Mouse (Mus musculus): ENCODE results near the gene Tdpoz4. TPM values are rescaled to one million over a fixed set of nuclear protein-coding genes. Genes with fewer than 3 reads are reported as not detected.
"Not testable (repeated sequence)": the region's sequence is repeated elsewhere in the genome, so short reads cannot be mapped to it uniquely, and the experiment has no call there.

Tdpoz4 gene
- polyA plus RNA-seq (2012; rRNA removed) (not detected in 2 replicates), polyA plus RNA-seq (2014; fragmentation: Nextera tagmentation; extraction: Ambion mirVana) (not detected in 2 replicates)

- not testable (repeated sequence) for ATAC-seq (ENCODE audit: insufficient read depth); H3K9me3 ChIP-seq (ENCODE audit: control insufficient read depth, low read length); H3K4me3 ChIP-seq (ENCODE audit: insufficient read depth in 1 of 2, low read depth in 2 of 2, low read length in 2 of 2); DNase-seq (ENCODE audit: low read depth in 3 of 3, low spot score in 3 of 3); H3K4me2 ChIP-seq (ENCODE audit: low read depth); H3K36me3 ChIP-seq (replicated peaks; ENCODE audit: control insufficient read depth, insufficient read depth, low read depth); H3K27me3 ChIP-seq (ENCODE audit: control insufficient read depth, insufficient read depth, low read length); H3K27ac ChIP-seq; H3K9ac ChIP-seq (replicated peaks); H3K4me1 ChIP-seq (replicated peaks; ENCODE audit: control insufficient read depth in 2 of 2, insufficient read depth in 2 of 2, low read length in 1 of 2)
Measured at GRCm38 (mm10) chr3:93796098-93796497, at the start of gene Tdpoz4. TSS of gene Tdpoz4 (plus strand) at chr3:93796398.

DNA sequence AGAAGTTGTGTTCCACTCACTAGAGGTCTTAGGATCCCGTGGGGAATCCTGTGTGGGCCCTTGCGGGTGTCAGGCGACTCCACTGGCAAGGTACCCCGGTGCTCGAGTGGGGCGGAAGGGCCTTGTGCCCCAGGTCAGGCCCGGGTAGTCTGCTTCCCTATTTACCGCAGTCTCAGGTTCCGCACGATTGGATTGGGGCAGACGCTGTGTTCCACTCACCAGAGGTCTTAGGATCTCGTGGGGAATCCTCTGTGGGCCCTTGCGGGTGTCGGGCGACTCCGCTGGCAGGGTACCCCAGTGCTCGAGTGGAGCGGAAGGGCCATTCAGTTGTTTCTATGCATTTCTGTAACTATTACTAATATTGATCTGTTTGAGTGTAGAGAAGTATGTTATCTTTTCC lies 42.2 kb upstream of the Tdpoz4 start:
- H3K9ac ChIP-seq (replicated peaks); H3K4me2 ChIP-seq (ENCODE audit: low read depth); H3K27me3 ChIP-seq (ENCODE audit: control insufficient read depth, insufficient read depth, low read length); H3K4me3 ChIP-seq (ENCODE audit: insufficient read depth in 1 of 2, low read depth in 2 of 2, low read length in 2 of 2); DNase-seq (ENCODE audit: low read depth in 3 of 3, low spot score in 3 of 3); ATAC-seq (ENCODE audit: insufficient read depth); H3K36me3 ChIP-seq (replicated peaks; ENCODE audit: control insufficient read depth, insufficient read depth, low read depth); H3K27ac ChIP-seq; H3K9me3 ChIP-seq (ENCODE audit: control insufficient read depth, low read length); H3K4me1 ChIP-seq (replicated peaks; ENCODE audit: control insufficient read depth in 2 of 2, insufficient read depth in 2 of 2, low read length in 1 of 2): not testable (repeated sequence)
- 72% methylated on average over 18 of the region's 18 CpGs for WGBS (ENCODE audit: insufficient replicate concordance)

GRCm38 (mm10) chr3:93772700-93773099 lies 23.5 kb upstream of the Tdpoz4 start, which contains the start of gene Gm5773:
TSS of gene Gm5773 (plus strand) at chr3:93773000.
- H3K9me3 ChIP-seq (ENCODE audit: control insufficient read depth, low read length); H3K4me1 ChIP-seq (replicated peaks; ENCODE audit: control insufficient read depth in 2 of 2, insufficient read depth in 2 of 2, low read length in 1 of 2); H3K4me2 ChIP-seq (ENCODE audit: low read depth); H3K4me3 ChIP-seq (ENCODE audit: insufficient read depth in 1 of 2, low read depth in 2 of 2, low read length in 2 of 2); H3K27ac ChIP-seq; ATAC-seq (ENCODE audit: insufficient read depth); H3K9ac ChIP-seq (replicated peaks); DNase-seq (ENCODE audit: low read depth in 3 of 3, low spot score in 3 of 3); H3K36me3 ChIP-seq (replicated peaks; ENCODE audit: control insufficient read depth, insufficient read depth, low read depth); H3K27me3 ChIP-seq (ENCODE audit: control insufficient read depth, insufficient read depth, low read length): not testable (repeated sequence)
- WGBS (ENCODE audit: insufficient replicate concordance) = 46% methylated on average over 1 of the region's 1 CpGs

DNA sequence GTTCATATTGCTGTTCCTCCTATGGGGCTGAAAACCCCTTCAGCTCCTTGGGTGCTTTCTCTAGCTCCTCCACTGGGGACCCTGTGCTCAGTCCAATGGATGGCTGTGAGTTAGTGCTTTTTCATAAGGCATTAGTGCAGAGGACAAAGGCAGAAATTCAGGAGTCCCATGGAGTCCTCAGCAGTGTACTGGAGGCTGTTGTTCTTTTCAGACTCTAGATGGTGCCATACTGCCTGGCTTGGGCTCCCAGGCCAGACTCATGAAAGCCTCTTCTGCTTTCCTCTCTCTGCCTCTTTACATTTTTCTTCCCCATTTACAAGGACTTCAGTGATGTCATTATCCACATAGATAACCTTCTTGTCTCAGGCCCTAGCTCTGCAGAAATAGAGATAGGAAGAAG lies 17.1 kb downstream of the Tdpoz4 start:
- not testable (repeated sequence) for H3K27me3 ChIP-seq (ENCODE audit: control insufficient read depth, insufficient read depth, low read length); ATAC-seq (ENCODE audit: insufficient read depth); H3K36me3 ChIP-seq (replicated peaks; ENCODE audit: control insufficient read depth, insufficient read depth, low read depth); H3K4me1 ChIP-seq (replicated peaks; ENCODE audit: control insufficient read depth in 2 of 2, insufficient read depth in 2 of 2, low read length in 1 of 2); H3K4me3 ChIP-seq (ENCODE audit: insufficient read depth in 1 of 2, low read depth in 2 of 2, low read length in 2 of 2); H3K9me3 ChIP-seq (ENCODE audit: control insufficient read depth, low read length); DNase-seq (ENCODE audit: low read depth in 3 of 3, low spot score in 3 of 3); H3K9ac ChIP-seq (replicated peaks); H3K4me2 ChIP-seq (ENCODE audit: low read depth); H3K27ac ChIP-seq

DNA sequence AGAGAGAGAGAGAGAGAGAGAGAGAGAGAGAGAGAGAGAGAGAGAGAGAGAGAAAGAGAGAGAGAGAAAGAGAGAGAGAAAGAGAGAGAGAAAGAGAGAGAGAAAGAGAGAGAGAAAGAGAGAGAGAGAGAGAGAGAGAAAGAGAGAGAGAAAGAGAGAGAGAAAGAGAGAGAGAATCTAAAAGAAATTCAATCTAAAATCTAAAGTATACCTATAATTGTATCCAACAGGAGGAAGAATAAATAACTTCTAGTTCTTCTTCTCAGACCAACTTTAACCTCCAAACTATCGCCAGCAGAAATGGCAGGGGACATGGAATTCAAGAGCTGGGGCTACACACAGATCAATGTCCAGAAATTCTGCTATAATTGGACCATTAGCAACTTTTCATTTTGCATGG lies 29.5 kb downstream of the Tdpoz4 start, which contains the start of gene Tdpoz3:
Tdpoz3 (plus strand) TSS at position 301 of the 400 bp plus-strand sequence.
- H3K4me1 ChIP-seq (replicated peaks; ENCODE audit: control insufficient read depth in 2 of 2, insufficient read depth in 2 of 2, low read length in 1 of 2); H3K4me2 ChIP-seq (ENCODE audit: low read depth); DNase-seq (ENCODE audit: low read depth in 3 of 3, low spot score in 3 of 3); H3K27me3 ChIP-seq (ENCODE audit: control insufficient read depth, insufficient read depth, low read length); ATAC-seq (ENCODE audit: insufficient read depth); H3K9ac ChIP-seq (replicated peaks); H3K27ac ChIP-seq; H3K9me3 ChIP-seq (ENCODE audit: control insufficient read depth, low read length); H3K4me3 ChIP-seq (ENCODE audit: insufficient read depth in 1 of 2, low read depth in 2 of 2, low read length in 2 of 2); H3K36me3 ChIP-seq (replicated peaks; ENCODE audit: control insufficient read depth, insufficient read depth, low read depth): not testable (repeated sequence)
- 59% methylated on average over 1 of the region's 1 CpGs for WGBS (ENCODE audit: insufficient replicate concordance)

Other genes with a start within 250 kb of the Tdpoz4 start
- gene S100a10, start 241.3 kb upstream of the Tdpoz4 start, polyA plus RNA-seq (2012; rRNA removed) = 23.5 and 25.0 TPM in 2 replicates
- gene S100a10, start 241.3 kb upstream of the Tdpoz4 start, polyA plus RNA-seq (2014; fragmentation: Nextera tagmentation; extraction: Ambion mirVana) = 53.0 and 57.8 TPM in 2 replicates
- gene Tdpoz2, start 143.7 kb upstream of the Tdpoz4 start, polyA plus RNA-seq (2012; rRNA removed) = not detected in 2 replicates
- gene Tdpoz2, start 143.7 kb upstream of the Tdpoz4 start, polyA plus RNA-seq (2014; fragmentation: Nextera tagmentation; extraction: Ambion mirVana) = not detected in 2 replicates
- not detected in 2 replicates for gene Tdpoz1, start 120.1 kb upstream of the Tdpoz4 start, polyA plus RNA-seq (2012; rRNA removed)
- gene Tdpoz1, start 120.1 kb upstream of the Tdpoz4 start, polyA plus RNA-seq (2014; fragmentation: Nextera tagmentation; extraction: Ambion mirVana) = not detected in 2 replicates
- gene Gm37596, start 103.3 kb upstream of the Tdpoz4 start, polyA plus RNA-seq (2012; rRNA removed) = not detected in 2 replicates
- gene Gm37596, start 103.3 kb upstream of the Tdpoz4 start, polyA plus RNA-seq (2014; fragmentation: Nextera tagmentation; extraction: Ambion mirVana) = not detected in 2 replicates
- not detected in 2 replicates for gene Gm5773, start 23.4 kb upstream of the Tdpoz4 start, polyA plus RNA-seq (2012; rRNA removed)
- not detected in 2 replicates for gene Gm5773, start 23.4 kb upstream of the Tdpoz4 start, polyA plus RNA-seq (2014; fragmentation: Nextera tagmentation; extraction: Ambion mirVana)
- not detected in 2 replicates for gene Tdpoz3, start 29.6 kb downstream of the Tdpoz4 start, polyA plus RNA-seq (2012; rRNA removed)
- not detected in 2 replicates for gene Tdpoz3, start 29.6 kb downstream of the Tdpoz4 start, polyA plus RNA-seq (2014; fragmentation: Nextera tagmentation; extraction: Ambion mirVana)
- gene Gm9117, start 147.1 kb downstream of the Tdpoz4 start, polyA plus RNA-seq (2012; rRNA removed) = not detected in 2 replicates
- not detected in 2 replicates for gene Gm9117, start 147.1 kb downstream of the Tdpoz4 start, polyA plus RNA-seq (2014; fragmentation: Nextera tagmentation; extraction: Ambion mirVana)
- not detected in 2 replicates for gene Tdpoz5, start 164.9 kb downstream of the Tdpoz4 start, polyA plus RNA-seq (2012; rRNA removed)
- not detected in 2 replicates for gene Tdpoz5, start 164.9 kb downstream of the Tdpoz4 start, polyA plus RNA-seq (2014; fragmentation: Nextera tagmentation; extraction: Ambion mirVana)

Measured in liver, embryonic 14.5 days (tissue).